Mouse (Mus musculus) small intestine, adult 2 months (tissue): ENCODE data around the gene Polr2e.

ENCODE experiments used
- CTCF ChIP-seq: fragments of 200-500 bp; IDR thresholded peaks from 2 replicates; pipeline ENCODE4 v1.5.1; 2012; ENCODE audit warnings: low read depth, mild to moderate bottlenecking, control low read depth, inconsistent platforms, low read length, moderate library complexity, mixed read lengths; ENCODE audit not compliant: insufficient replicate concordance, insufficient read length; ENCODE audit errors: extremely low read depth
- POLR2A ChIP-seq: fragments of 200-500 bp; IDR thresholded peaks from 2 replicates; pipeline ENCODE4 v1.6.1; 2012; ENCODE audit warnings: low read depth, mild to moderate bottlenecking, control low read depth, inconsistent platforms, low read length, moderate library complexity

- TF ChIP-seq POLR2A (no peak), CTCF (no peak)
Measured at GRCm38 (mm10) chr10:80055364-80055763, 15.8 kb upstream of the Polr2e start.
